Mouse (Mus musculus): ENCODE data around the gene March1. TPM values are rescaled to one million over a fixed set of nuclear protein-coding genes. Genes with fewer than 3 reads are reported as not detected.

The March1 gene
- total RNA-seq, 4 experiments from 2014 or later = 1.5 to 4.0 (median 2.6) TPM

DNA sequence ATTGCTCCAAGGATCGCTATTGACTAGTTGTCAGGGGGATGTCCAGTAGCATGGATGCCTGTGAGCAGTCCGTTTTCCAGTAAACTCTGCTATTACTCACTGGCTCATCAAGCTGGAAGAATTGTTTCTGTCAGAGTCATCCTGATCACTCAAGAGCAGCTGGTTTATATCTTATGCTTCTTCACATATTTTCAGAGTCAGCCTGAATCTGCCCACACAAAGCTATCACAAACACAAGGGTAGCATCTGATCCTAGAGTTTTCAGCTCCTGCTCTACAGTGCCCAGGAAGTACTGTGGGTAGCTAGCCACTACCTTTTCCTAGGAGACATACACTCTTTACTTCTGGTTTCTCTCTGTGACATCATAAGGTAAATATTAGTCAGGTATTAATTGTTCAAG is 405.1 kb downstream of the March1 start:
- no peak for DNase-seq

DNA sequence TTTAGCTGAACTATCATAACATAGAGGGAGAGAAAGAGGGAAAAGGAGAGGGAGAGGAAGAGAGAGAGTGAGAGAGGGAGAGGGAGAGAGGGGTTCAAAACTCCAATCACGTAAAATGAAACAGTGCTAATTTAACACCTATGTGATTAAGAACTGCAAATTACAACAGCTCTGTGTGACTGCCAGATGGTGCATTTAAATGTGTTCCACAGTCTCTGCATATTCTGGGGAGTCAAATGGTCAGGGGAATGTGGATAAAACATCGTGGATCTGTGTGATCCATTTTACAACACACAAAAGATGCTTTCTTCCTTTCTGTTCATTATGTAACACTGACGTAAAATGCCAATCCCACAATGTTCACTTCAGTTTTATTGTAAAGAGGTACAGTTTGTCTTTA is 416.0 kb downstream of the March1 start:
- DNase-seq = no peak

DNA sequence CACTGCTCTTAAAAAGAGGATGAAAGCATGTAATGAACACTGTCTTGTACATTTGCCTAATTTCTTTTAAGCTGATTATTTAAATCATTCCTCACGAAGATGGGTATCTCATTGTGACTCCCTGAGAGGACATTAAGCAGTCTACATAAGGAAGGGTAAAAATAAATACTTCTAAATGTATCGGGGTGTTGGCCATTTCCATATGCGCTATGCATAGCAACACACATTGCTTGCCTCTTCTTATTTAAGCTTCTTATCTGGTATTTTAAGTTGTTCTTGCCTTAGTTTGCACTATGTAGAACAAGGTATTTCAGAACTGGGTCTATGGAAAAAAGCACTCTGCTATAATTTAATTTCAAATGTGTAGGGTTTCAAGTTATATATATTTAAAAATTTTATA is 416.7 kb downstream of the March1 start:
- no peak for DNase-seq

DNA sequence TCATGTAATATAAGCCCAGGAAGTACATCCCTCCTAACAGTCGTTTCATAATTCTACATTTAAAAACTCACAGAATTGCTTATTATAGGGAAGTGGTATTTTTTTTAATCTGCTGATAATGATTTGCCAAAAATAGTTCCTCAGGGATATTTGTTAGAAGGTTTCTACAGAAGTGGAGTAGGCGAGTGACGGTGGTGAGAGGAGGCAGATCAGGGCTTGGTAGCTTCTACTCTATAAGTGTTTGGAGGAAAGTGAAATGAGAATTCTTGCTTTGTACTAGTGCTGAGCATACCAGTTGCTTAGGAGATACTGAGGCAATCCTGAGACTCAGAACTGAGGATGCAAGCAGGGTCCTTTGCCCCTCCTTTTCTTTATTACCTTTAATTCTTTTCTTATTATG is 476.5 kb downstream of the March1 start:
- DNase-seq = no peak

DNA sequence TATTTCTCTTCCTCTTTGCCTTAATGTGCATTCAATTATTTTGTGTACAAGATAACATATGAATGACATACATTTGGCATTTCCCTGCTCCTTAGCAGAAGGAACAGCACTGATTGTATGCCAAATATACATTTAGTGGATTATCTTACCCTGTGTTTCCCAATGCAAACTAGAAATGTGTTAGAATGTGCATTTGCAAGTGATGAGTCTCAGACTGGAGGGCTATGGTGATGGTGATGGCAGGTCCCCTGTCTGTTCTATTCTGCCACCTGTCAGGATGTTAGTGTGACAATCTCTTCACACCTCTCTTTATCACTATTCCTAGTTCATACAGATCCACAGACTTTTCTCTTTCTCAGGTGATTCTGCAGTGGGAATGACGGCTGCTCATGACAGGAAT is 480.4 kb downstream of the March1 start:
- DNase-seq = no peak

DNA sequence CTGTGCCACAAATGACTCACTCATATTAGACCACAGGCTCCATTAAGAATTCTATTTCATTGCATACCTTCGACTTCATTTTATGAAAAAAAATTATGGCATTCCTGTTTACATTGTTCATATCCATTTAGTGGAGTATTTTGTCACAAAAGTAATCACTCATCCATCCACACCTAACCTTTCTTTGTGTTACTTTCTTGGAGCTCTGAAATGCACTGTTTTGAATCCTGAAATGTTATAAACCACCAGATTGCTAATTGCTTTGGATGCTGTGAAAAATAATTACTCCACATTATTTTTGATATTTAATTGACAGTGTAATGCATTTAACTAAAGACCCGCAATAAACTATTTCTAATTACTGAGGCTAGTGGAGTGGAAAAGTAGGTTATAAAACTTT is 501.6 kb downstream of the March1 start:
- no peak for DNase-seq

DNA sequence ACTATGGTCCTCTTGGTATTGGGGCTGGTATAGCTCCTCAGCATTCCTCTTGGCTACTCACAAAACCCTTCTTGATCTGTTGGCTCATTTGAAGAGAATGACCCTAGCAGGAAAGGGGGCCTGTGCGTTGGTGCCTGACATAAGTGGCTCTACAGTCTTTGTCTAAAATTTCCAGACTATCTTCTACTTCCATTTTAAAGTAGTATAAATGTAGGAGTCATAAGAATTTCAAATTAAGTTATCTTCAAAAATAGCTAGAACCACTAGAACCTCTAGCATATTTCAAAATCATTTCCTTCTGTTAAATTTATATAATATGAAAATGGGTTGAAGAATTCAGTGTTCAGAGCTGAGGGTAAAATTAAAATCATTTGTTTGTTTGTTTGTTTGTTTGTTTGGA is 541.9 kb downstream of the March1 start:
- no peak for DNase-seq

DNA sequence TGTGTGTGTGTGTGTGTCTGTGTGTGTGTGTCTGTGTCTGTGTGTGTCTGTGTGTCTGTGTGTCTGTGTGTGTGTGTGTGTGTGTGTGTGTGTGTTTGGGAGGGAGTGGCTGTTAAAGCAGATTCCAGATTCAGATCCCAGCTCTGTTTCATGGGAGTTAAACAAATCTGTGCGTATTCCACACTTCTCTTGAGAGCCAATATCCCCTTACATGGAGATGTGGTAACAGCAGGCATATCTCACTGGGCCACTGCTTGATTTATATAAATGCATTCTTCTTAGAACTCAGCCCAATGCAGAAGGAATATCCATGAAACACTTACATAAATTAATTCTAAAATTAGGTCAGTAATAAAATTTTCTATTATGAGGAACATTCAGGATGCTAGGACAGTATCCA is 549.1 kb downstream of the March1 start:
- DNase-seq = no peak

DNA sequence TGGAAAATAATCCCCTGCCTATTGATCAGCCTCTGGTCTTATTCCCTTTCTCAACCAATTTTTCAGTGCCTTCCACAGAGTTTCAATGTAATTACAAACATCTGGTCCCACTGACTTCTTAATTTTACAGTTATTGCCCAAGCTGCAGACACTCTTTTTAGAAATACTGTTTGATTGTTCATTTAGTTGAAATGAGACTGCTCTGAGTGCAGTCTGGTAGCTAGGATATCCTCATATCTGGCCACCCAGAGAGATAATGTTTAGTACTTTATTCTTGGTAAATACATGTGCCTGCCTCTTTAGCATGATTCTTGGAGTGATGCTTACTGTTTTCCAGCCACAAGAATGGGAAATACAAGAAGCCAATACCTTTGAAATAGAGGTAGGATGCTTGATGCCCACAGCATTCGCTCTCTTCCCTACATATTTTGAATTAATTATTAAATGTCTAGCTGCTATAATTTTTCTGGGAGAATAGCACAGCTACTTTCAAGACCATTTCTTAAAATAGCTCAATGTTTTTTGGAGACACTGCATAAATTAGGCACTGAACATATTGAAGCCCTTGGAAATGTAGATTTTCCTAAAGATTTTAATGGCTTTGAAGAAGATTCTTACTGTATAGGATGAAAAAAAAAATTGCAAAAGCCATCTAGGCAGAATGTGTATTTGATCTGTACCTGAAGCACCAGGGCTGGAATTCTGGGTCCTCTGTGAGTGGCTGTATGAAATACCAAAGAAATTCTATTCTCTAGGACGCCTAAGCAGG is 549.9 kb downstream of the March1 start:
- no peak for DNase-seq

DNA sequence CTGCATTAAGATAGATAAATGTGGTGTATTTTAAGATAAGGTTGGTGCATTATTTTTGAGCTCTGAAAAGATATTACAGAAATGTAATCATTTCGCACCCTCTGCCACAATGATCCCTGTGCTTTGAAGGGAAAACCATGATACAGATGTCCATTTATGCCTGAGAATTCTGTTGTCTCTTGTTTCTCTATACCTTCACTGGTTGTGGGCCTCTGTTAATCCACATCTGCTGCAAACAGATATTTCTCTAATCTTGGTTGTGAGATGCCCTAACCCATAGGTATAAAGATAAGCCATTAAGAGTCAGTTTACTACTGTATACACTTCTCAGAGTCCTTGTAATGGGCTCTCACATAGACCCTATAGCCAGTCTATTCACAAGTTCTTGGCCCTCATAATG is 561.6 kb downstream of the March1 start:
- no peak for DNase-seq

DNA sequence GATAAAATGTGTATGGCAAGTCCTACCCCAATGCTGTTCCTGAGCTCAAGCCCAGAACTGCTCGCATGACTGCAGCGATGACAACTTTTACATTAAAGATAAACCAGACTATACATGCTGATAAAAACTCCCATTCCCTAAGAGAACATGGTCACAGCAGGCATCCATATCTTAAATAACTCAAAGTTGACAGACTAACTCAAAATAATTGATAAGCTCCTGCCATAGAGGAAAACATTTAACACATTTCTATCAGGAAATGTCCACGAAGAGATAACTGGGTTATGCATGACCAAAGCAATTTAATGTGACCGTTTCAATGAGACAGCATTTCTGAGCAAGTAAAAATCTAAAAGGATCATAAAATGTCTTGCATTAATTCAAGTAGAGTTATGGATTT is 563.6 kb downstream of the March1 start:
- DNase-seq = no peak

DNA sequence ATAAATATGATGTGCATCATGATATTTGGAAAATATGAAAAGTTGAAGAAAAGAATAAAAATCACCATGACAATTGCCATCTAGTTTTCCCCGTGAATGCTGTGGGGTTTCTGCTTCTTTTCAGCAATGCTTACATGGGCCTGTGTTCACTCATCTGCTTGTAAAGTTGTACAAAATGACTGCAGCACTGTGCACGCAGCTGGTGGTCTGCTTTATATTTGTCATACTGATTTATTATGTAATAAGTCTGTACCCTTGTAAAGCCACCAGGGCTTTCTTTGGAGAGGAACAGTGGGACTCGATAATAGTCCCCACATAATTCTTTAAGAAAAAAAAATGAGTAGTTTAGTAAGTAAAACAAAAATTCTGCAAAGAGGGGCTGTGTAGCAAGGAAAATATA is 564.6 kb downstream of the March1 start:
- no peak for DNase-seq

DNA sequence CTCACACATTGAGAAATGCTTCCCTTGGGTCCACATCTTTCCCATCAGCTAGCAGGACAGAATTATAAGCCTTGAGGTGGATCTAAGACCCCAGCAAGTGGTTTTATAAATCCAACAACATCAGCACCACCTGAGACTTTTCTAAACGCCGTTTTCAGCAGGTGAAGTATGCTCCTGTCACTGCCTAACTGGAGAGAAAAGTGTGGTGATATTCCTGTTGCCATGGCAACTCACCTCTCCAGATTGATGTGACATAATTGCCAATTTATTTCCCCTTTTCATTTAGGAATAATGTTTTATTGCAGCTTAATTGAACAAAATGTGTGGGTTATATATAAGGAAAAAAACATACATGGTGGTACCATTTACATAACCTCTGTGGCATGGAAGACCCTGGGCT is 565.8 kb downstream of the March1 start:
- DNase-seq = no peak

DNA sequence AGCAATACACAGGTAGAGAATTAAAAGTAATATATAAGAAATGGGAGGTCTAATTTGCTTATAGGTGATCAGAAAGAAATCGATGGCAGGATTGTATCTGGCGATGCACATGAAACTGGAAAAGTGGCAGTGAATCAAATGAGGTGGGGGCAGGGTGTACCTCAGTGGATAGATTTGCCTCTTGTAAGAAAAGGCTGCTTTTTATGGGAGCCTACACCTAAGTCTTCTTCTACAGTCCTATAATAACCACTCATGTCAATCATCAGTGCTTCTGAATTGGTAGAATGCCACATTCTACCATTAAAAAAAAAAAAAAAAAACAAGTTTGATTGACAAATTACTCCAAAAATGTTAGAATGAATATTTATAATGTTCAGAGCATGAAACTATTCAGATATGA is 567.5 kb downstream of the March1 start:
- DNase-seq = no peak

DNA sequence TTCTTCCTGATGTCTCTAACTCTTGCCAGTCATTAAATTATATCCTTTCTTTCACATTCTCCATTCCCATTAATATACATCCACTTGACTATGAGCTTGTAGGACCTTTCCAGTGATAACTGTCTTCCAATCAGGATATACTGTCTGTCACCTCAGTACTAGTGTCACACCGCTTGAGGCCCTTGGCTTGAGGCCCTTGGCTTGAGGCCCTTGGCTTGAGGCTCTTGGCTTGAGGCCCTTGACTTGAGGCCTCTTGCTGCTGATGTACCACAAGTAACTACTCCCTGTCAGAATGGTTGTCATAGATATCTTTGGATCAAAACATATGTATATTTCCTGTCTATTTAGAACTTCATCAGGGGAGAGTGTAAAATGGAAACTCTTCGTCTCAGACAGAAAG is 576.7 kb downstream of the March1 start:
- no peak for DNase-seq

DNA sequence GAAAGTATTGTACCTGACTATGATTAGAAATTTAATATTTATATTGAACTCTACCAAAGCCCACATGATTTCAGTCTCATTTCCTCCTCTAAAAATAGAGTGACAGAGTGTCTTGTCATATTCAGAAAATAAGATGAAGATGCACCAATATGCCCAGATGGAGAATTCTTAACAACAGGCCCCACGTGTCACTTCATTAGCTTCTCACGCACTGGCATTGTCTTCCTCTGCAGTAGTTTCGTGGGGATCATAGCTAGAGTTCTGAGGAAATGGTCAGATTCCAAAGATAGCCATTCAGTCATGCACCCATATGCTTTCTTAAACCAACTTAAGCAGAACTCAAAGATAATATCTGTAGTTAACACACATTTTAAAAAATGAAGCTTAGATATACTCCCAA is 582.5 kb downstream of the March1 start:
- no peak for DNase-seq

DNA sequence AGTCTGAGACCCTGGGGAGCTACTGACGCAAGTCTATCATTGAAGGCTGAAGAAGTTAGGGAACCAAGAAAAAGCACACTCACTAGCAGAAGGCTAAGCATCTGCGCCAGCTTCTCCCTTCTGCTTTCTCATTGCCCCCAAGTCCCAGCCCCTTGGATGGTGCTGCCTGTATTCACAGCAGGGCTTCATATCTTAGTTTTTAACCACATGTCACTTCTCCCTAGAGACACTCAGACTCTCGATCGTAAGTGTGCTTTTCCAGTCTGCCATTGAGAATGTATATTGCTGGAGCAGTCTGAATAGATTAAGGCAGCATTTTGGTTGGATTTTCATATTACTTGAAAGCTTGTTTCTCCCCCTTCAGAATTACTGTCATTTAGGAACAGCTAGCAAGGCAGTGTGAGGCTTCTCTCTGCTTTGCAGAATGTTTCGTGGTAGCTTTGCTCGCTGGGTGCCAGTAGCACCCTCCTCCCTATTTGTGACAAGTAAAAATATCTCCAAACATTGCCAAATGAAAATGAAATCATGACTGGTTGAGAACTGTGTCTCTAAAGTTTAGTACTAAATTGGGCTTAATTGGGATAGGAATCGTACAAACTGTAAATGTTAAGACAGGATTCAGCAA is 586.2 kb downstream of the March1 start:
- DNase-seq = no peak

DNA sequence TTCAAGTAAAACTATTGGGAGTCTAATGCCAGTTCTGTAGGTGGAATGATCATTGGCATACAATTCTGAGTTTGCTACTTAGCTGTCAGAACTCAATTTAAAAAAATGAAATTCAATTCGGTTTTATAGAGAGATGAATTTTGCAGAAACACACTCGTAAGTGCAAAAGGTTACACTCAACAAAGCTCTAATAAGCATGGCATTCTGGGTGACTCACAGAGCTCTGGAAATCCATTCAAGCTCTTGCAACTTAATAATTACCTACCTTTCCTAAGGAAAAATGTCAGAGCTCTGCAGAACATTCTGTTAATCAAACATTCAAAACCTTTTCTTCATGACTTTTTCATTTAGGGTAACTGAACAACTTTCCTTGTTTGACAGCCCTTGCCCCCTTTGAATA is 591.9 kb downstream of the March1 start:
- no peak for DNase-seq

DNA sequence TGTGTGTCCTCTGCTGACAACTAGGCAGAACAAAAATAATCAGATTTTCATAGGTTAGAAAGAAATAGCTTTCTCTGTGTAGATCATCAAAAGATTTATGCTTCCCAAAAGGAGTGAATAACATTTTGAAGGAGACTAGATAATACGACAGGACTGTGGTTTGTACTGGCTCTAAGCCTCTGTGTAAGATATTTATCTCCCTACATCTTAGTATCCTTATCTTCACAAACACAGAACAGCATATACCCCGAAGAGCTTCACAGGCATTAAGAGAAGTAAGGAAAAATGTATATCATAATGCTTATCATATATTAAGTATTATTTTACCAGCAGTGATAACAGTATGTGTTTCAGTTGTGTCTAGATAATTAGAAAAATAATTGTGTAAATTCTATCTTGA is 592.6 kb downstream of the March1 start:
- no peak for DNase-seq

DNA sequence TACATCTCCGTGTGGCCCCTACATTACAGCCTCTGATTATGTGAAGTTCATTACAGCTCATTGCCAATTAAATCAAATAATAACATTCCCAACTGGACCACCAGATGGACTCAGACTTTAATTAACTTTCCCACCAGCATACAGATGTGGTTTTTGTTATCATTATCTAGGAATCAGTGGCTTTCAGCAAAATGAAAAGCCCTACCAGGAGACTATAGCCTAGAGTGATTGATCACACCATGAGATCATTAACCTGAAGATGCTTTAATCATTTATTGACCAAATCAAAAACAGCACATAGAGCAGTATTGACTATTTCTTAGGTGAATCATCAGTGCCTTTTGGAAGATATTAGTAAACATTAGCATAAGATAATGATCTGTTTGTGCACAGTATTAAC is 602.3 kb downstream of the March1 start:
- DNase-seq = no peak

DNA sequence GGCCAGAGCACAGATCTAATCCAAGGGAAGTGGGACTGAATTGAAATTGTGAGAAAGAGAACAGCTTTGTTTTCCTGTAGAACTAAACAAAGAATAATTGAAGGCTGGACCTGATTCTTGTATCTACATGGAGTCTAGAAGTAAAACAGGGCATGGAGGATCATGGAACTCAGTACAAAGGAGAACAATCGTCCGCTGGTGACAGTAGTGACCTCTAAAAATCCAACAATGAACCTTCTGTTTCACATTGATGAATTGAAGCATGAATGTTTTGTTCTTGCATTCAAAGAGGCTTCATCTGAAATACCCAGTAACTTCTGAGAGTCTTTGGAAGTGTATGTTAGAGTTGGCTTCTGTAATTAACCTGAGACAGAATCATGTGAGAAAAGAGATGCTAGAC is 612.2 kb downstream of the March1 start:
- no peak for DNase-seq

DNA sequence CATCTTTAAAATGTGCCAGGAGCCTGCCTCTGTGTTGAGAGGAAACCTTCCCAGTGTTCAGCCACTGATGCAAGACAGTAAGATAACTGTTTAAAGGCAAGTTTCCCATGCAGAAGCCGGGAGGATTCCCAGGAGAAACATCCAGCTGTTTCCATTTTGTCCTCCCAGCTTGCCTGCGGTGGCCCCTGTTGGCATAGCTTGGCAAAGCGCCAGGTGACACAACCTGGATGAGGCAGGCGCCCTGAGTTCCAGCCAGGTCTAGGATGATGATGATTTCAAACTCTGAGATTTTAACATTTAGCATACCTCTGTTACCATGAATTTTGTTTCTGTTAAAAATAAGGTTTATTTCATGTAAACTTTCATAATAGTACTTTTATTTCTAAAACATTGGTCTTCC is 651.8 kb downstream of the March1 start:
- no peak for DNase-seq

DNA sequence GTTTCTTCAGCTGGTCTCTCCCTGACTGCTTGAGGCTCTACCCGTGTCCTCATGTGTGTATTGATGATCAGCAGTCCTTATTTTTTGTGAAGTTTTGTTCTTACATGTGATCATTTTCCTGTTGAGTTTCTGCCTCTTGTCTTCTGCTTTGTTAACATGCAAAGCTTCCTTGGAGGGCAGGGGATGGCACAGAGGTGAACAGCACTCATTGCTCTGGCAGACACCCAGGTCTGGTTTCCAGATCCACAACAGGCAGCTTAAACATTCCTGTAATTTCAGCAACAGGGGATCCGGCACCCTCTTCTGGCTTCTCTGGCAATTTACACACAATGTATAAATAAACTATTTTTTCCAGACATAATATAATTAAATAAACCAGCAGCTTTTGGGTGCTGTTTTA is 652.4 kb downstream of the March1 start:
- no peak for DNase-seq

DNA sequence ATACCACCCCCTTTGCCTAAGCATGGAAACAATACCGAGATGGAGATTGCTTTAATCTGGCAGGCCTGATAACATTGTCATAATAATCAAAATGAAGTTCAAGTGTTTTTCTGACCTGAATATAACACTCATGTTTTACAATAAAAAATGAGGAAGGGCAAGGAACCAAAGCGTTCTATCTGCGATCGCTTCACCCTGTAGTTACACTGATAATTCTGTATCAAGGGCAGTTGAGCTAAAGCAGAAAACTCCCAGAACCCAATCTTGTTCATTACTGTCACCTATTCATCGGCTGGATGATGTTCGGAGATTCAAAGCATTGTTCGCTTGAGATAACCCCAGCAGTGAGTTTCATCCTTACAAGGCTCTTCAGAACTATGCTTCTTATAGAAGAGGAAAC is 700.1 kb downstream of the March1 start:
- DNase-seq = no peak
